Mouse (Mus musculus): ENCODE data around the gene Gm5483. TPM values are rescaled to one million over a fixed set of nuclear protein-coding genes. Genes with fewer than 3 reads are reported as not detected.
"Not testable (repeated sequence)": the region's sequence is repeated elsewhere in the genome, so short reads cannot be mapped to it uniquely, and the experiment has no call there.

The Gm5483 gene
- polyA plus RNA-seq, 1 experiment from 2014 or later: not detected

- Histone ChIP-seq H3K4me1 (ENCODE audit: control insufficient read depth, insufficient read depth, low read length) (no peaks in the 10 kb centered on the region), H3K36me3 (ENCODE audit: control insufficient read depth, insufficient read depth, low read length) (no peaks in the 10 kb centered on the region), H3K27ac (ENCODE audit: low read depth, low read length) (no peak within 1 kb of the TSS), H3K9ac (ENCODE audit: low read length) (no peak within 1 kb of the TSS), H3K4me3 (ENCODE audit: low read depth, low read length) (no peak within 1 kb of the TSS), H3K27me3 (replicated peaks; ENCODE audit: control insufficient read depth, insufficient read depth, low read length) (no peaks in the 10 kb centered on the region), H3K4me2 (ENCODE audit: low read length) (no peak within 1 kb of the TSS), H3K9me3 (replicated peaks; ENCODE audit: control insufficient read depth, low read length) (no peaks in the 10 kb centered on the region)
- DNase-seq (ENCODE audit: low spot score) (no peak), ATAC-seq (no peak)
- WGBS: 84% methylated on average over 2 of the region's 2 CpGs
Measured at GRCm38 (mm10) chr16:36209967-36210453, 26.0 kb downstream of the Gm5483 start, which contains the start of gene Gm5416. Gm5416 (plus strand) TSS chr16:36210403.

DNA sequence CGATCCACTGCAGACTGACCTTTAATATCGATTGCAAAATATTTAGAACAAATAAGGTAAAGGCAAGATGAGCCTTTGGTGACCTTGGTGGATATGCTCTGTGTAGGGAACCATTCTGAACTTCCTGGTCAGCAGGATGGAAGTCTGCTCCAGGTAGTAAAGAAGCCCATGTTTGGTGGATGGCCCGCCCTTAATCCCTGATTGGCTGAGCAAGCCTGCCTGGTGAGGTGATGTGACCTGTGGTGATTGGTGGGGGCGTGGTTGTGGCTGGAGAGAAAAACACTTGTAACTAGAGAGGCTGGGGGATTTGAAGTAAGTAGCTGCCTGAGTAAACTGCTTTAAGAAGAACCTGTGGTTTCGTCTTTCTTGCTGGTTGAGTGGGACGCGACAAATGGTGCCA, 37.2 kb downstream of the Gm5483 start, which contains the start of gene 2010005H15Rik:
Gene 2010005H15Rik (plus strand): TSS at position 301 of the 400 bp plus-strand sequence.
- not testable (repeated sequence) for H3K27me3 ChIP-seq (replicated peaks; ENCODE audit: control insufficient read depth, insufficient read depth, low read length); H3K27ac ChIP-seq (ENCODE audit: low read depth, low read length); H3K4me3 ChIP-seq (ENCODE audit: low read depth, low read length); H3K36me3 ChIP-seq (ENCODE audit: control insufficient read depth, insufficient read depth, low read length); H3K4me1 ChIP-seq (ENCODE audit: control insufficient read depth, insufficient read depth, low read length); H3K9me3 ChIP-seq (replicated peaks; ENCODE audit: control insufficient read depth, low read length); H3K4me2 ChIP-seq (ENCODE audit: low read length); DNase-seq (ENCODE audit: low spot score); ATAC-seq; H3K9ac ChIP-seq (ENCODE audit: low read length)
- WGBS: 93% methylated on average over 7 of the region's 7 CpGs

Other genes with a start within 250 kb of the Gm5483 start
- 2.5 and 3.1 TPM in 2 replicates for gene Parp9, start 245.7 kb upstream of the Gm5483 start, polyA plus RNA-seq (2014; fragmentation: Nextera tagmentation; extraction: Ambion mirVana)
- 1.9 and 2.3 TPM in 2 replicates for gene Dtx3l, start 245.1 kb upstream of the Gm5483 start, polyA plus RNA-seq (2014; fragmentation: Nextera tagmentation; extraction: Ambion mirVana)
- 85.2 and 90.2 TPM in 2 replicates for gene Kpna1, start 205.5 kb upstream of the Gm5483 start, polyA plus RNA-seq (2014; fragmentation: Nextera tagmentation; extraction: Ambion mirVana)
- 17.6 and 17.7 TPM in 2 replicates for gene Wdr5b, start 143.0 kb upstream of the Gm5483 start, polyA plus RNA-seq (2014; fragmentation: Nextera tagmentation; extraction: Ambion mirVana)
- gene Fam162a, start 112.6 kb upstream of the Gm5483 start, polyA plus RNA-seq (2014; fragmentation: Nextera tagmentation; extraction: Ambion mirVana): 186 and 211 TPM in 2 replicates
- gene Ccdc58, start 112.5 kb upstream of the Gm5483 start, polyA plus RNA-seq (2014; fragmentation: Nextera tagmentation; extraction: Ambion mirVana): 39.0 and 39.2 TPM in 2 replicates
- gene Csta1, start 53.0 kb upstream of the Gm5483 start, polyA plus RNA-seq (2014; fragmentation: Nextera tagmentation; extraction: Ambion mirVana): not detected in 2 replicates
- gene Stfa2l1, start 27.4 kb upstream of the Gm5483 start, polyA plus RNA-seq (2014; fragmentation: Nextera tagmentation; extraction: Ambion mirVana): not detected in 2 replicates
- gene Gm5416, start 26.2 kb downstream of the Gm5483 start, polyA plus RNA-seq (2014; fragmentation: Nextera tagmentation; extraction: Ambion mirVana): not detected in 2 replicates
- gene 2010005H15Rik, start 37.3 kb downstream of the Gm5483 start, polyA plus RNA-seq (2014; fragmentation: Nextera tagmentation; extraction: Ambion mirVana): not detected in 2 replicates
- gene Stfa1, start 92.7 kb downstream of the Gm5483 start, polyA plus RNA-seq (2014; fragmentation: Nextera tagmentation; extraction: Ambion mirVana): 0.61 and 1.0 TPM in 2 replicates
- not detected in 2 replicates for gene BC117090, start 150.1 kb downstream of the Gm5483 start, polyA plus RNA-seq (2014; fragmentation: Nextera tagmentation; extraction: Ambion mirVana)
- 0.51 and 0.71 TPM in 2 replicates for gene BC100530, start 183.5 kb downstream of the Gm5483 start, polyA plus RNA-seq (2014; fragmentation: Nextera tagmentation; extraction: Ambion mirVana)
- gene Stfa2, start 224.2 kb downstream of the Gm5483 start, polyA plus RNA-seq (2014; fragmentation: Nextera tagmentation; extraction: Ambion mirVana): not detected in 2 replicates